Mouse (Mus musculus) cortical plate, adult 2 months (tissue): ENCODE measurements around the gene Tmem210.

Experiments used
- CTCF ChIP-seq: fragments of 200-500 bp; IDR thresholded peaks from 2 replicates; pipeline ENCODE4 v1.5.1; 2011; ENCODE audit warnings: mild to moderate bottlenecking, control low read depth, low read length; ENCODE audit not compliant: insufficient read depth; ENCODE audit errors: extremely low read depth
- POLR2A ChIP-seq: fragments of 200-500 bp; IDR thresholded peaks from 2 replicates; pipeline ENCODE4 v1.6.1; 2011; ENCODE audit warnings: mild to moderate bottlenecking, low read length, control low read depth; ENCODE audit not compliant: insufficient read depth; ENCODE audit errors: extremely low read depth

DNA sequence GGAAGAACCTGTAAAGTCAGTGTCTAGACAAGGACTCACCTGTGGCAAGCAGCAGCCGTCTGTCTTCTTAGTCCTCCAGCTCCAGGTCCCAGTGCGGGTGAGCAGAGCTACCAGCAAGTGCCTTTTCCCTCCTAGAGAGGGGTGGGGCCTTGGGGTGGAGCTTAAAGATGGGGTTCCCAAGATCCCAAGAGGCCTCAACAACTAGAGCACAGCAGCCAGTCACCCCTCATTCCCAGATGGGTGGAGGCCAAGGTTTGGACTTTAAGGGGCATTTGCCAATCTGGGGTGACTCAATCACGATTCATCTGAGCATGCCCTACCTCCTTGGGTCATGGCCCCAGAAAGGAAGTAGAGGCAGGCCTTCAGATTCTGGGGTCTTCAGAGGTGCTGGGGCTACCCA, 48.2 kb upstream of the Tmem210 start:
- TF ChIP-seq CTCF: no peak
- no peak for TF ChIP-seq POLR2A
